Mouse (Mus musculus) ES-E14 (cell line): ENCODE data around the gene Snta1.

Source experiments
- CHD2 ChIP-seq: IDR thresholded peaks from 2 replicates; pipeline ENCODE4 v1.6.1; 2014; ENCODE audit warnings: mild to moderate bottlenecking, low read depth, low read length, inconsistent platforms
- HCFC1 ChIP-seq: IDR thresholded peaks from 2 replicates; pipeline ENCODE4 v1.6.1; 2012; ENCODE audit warnings: low read length, inconsistent platforms, borderline replicate concordance; ENCODE audit not compliant: insufficient read depth
- MAFK ChIP-seq: IDR thresholded peaks from 2 replicates; pipeline ENCODE4 v1.6.1; 2014; ENCODE audit warnings: mild to moderate bottlenecking, low read depth, low read length, inconsistent platforms; ENCODE audit not compliant: insufficient read depth
- ZNF384 ChIP-seq: IDR thresholded peaks from 2 replicates; pipeline ENCODE4 v1.6.1; 2012; ENCODE audit warnings: low read depth, low read length, inconsistent platforms

DNA sequence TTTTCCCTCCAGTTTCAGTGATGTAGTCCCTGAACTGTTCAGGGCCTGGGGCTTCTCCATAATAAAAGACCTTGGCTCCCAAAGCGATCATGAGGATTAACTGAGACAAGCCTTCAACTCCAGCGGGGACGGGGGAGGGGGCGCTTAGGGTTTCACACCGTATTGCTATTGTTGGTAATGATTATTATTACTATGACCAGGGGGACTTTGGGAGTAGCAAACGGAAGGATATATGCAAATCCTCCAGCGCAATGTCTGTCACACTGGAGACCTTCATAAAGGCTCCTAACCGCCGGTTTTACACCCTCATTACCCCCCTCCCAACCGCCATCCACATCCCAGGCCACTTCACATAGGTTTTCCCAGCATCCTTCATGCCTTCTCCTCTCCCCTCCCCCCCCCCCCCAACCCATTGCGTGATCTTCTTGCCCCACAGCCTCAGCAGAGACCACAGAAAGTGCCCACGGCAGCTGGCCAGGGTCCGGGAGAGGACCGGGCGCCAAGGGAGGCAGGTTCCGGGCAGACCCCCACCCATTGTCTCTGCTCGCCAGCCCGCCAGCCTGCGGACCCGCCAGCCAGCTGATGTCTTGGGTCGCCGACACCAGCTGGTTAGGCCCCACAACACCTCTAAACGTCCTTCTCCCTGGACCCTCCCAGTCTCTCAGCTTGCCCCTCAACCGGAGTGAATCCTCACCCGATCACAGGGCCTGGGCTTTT lies 18.4 kb upstream of the Snta1 start:
- TF ChIP-seq HCFC1 (no peak), ZNF384 (no peak), CHD2 (no peak), MAFK (no peak)
